Mouse (Mus musculus) intestine, postnatal 0 days (tissue): ENCODE results near the gene Pygl. TPM values are rescaled to one million over a fixed set of nuclear protein-coding genes. Genes with fewer than 3 reads are reported as not detected.

Experiments used
- ATAC-seq: fragments of 200-750 bp; cut with Nextera tagmentation; 2 replicates; pipeline ENCODE4 v1.8.0; 2017; ENCODE audit warnings: mild to moderate bottlenecking, moderate TSS enrichment, moderate library complexity
- H3K27ac ChIP-seq: fragments of 300-500 bp; sonication (generic); 2 replicates; pipeline ENCODE4 v1.5.1; 2014; ENCODE audit warnings: mild to moderate bottlenecking, low read depth, low read length, moderate library complexity
- H3K27me3 ChIP-seq: fragments of 300-500 bp; sonication (generic); replicated peaks from 2 replicates; pipeline ENCODE4 v1.6.1; 2014; ENCODE audit warnings: low read length, mixed read lengths; ENCODE audit not compliant: control insufficient read depth, insufficient read depth
- H3K36me3 ChIP-seq: fragments of 300-500 bp; sonication (generic); 2 replicates; pipeline ENCODE4 v1.6.1; 2014; ENCODE audit warnings: mild to moderate bottlenecking, moderate library complexity; ENCODE audit not compliant: control insufficient read depth, insufficient read depth
- H3K4me1 ChIP-seq: fragments of 300-500 bp; sonication (generic); replicated peaks from 2 replicates; pipeline ENCODE4 v1.6.1; 2014; ENCODE audit warnings: antibody characterized with exemption, low read length, mixed read lengths; ENCODE audit not compliant: control insufficient read depth, insufficient read depth
- H3K4me2 ChIP-seq: fragments of 300-500 bp; sonication (generic); replicated peaks from 2 replicates; pipeline ENCODE4 v1.6.1; 2014; ENCODE audit warnings: low read depth, mild to moderate bottlenecking, moderate library complexity
- H3K4me3 ChIP-seq: fragments of 300-500 bp; sonication (generic); 2 replicates; pipeline ENCODE4 v1.5.1; 2014; ENCODE audit warnings: low read depth, low read length
- H3K9ac ChIP-seq: fragments of 300-500 bp; sonication (generic); 2 replicates; pipeline ENCODE4 v1.6.1; 2014; ENCODE audit warnings: mild to moderate bottlenecking, low read depth, low read length
- H3K9me3 ChIP-seq: fragments of 300-500 bp; sonication (generic); 2 replicates; pipeline ENCODE4 v1.6.1; 2016; ENCODE audit warnings: mixed run types; ENCODE audit not compliant: control insufficient read depth
- CTCF ChIP-seq: sonication (generic); IDR thresholded peaks from 2 replicates; pipeline ENCODE4 v1.5.1; 2016; ENCODE audit warnings: low read depth, mild to moderate bottlenecking, control low read depth, antibody characterized with exemption, moderate library complexity
- WGBS: fragments of 180-500 bp; shearing (Covaris S2); extraction: QIAGEN DNeasy Blood & Tissue Kit; methylation state at CpG from one replicate; pipeline ENCODE4 v1.1.7; 2014; 5-methylcytosine and 5-hydroxymethylcytosine counted together
- polyA plus RNA-seq: library from polyadenylated mRNA; unstranded; fragments of >200 nt; fragmentation: Nextera tagmentation; extraction: Ambion mirVana; gene quantifications from 2 replicates; pipeline ENCODE4 v1.2.1, GENCODE M21; 2015

Gene Pygl
- polyA plus RNA-seq, 1 experiment from 2014 or later, result 8.1 TPM

- Histone ChIP-seq H3K27me3 (no peaks in the 10 kb centered on the region), H3K4me1 (no peaks in the 10 kb centered on the region), H3K27ac (no peak overlapping the region), H3K4me2 (no peak overlapping the region), H3K9ac (no peak overlapping the region), H3K36me3 (no peaks in the 10 kb centered on the region), H3K9me3 (no peaks in the 10 kb centered on the region), H3K4me3 (no peak overlapping the region)
- ATAC-seq, result no peak
- no peak for TF ChIP-seq CTCF
- WGBS, result 51% methylated on average over 8 of the region's 8 CpGs
Measured at GRCm38 (mm10) chr12:70266494-70266931, 35.2 kb upstream of the Pygl start.

- no peak for ATAC-seq
- Histone ChIP-seq H3K27ac (no peak overlapping the region), H3K36me3 (no peaks in the 10 kb centered on the region), H3K9me3 (no peaks in the 10 kb centered on the region), H3K9ac (no peak overlapping the region), H3K4me2 (no peak overlapping the region), H3K27me3 (no peaks in the 10 kb centered on the region), H3K4me3 (no peak overlapping the region), H3K4me1 (no peaks in the 10 kb centered on the region)
- TF ChIP-seq CTCF, result no peak
- WGBS, result 83% methylated on average over 7 of the region's 7 CpGs
Measured at GRCm38 (mm10) chr12:70263721-70264120, 32.4 kb upstream of the Pygl start.

GRCm38 (mm10) chr12:70262271-70262953, 31.1 kb upstream of the Pygl start:
- no peak for TF ChIP-seq CTCF
- no peak overlapping the region for H3K27ac ChIP-seq
- no peak overlapping the region for H3K4me3 ChIP-seq
- no peaks in the 10 kb centered on the region for H3K27me3 ChIP-seq
- no peak overlapping the region for H3K4me2 ChIP-seq
- ATAC-seq, result no peak
- no peaks in the 10 kb centered on the region for H3K4me1 ChIP-seq
- no peaks in the 10 kb centered on the region for H3K36me3 ChIP-seq
- no peaks in the 10 kb centered on the region for H3K9me3 ChIP-seq
- no peak overlapping the region for H3K9ac ChIP-seq
- 92% methylated on average over 17 of the region's 17 CpGs for WGBS

GRCm38 (mm10) chr12:70251210-70251884, 20.1 kb upstream of the Pygl start:
- Histone ChIP-seq H3K27me3 (no peaks in the 10 kb centered on the region), H3K4me1 (no peaks in the 10 kb centered on the region), H3K4me3 (no peak overlapping the region), H3K27ac (no peak overlapping the region), H3K9me3 (no peaks in the 10 kb centered on the region), H3K4me2 (no peak overlapping the region), H3K36me3 (no peaks in the 10 kb centered on the region), H3K9ac (no peak overlapping the region)
- 71% methylated on average over 15 of the region's 15 CpGs for WGBS
- no peak for ATAC-seq
- TF ChIP-seq CTCF, result no peak

GRCm38 (mm10) chr12:70249616-70250157, 18.4 kb upstream of the Pygl start:
- Histone ChIP-seq H3K4me2 (no peak overlapping the region), H3K27ac (no peak overlapping the region), H3K9ac (no peak overlapping the region), H3K4me1 (no peaks in the 10 kb centered on the region), H3K27me3 (no peaks in the 10 kb centered on the region), H3K9me3 (no peaks in the 10 kb centered on the region), H3K36me3 (no peaks in the 10 kb centered on the region), H3K4me3 (no peak overlapping the region)
- WGBS, result 90% methylated on average over 10 of the region's 10 CpGs
- TF ChIP-seq CTCF, result no peak
- no peak for ATAC-seq

- no peak overlapping the region for H3K9ac ChIP-seq
- no peaks in the 10 kb centered on the region for H3K36me3 ChIP-seq
- no peak overlapping the region for H3K4me2 ChIP-seq
- no peak overlapping the region for H3K27ac ChIP-seq
- H3K4me1 ChIP-seq, result no peaks in the 10 kb centered on the region
- WGBS, result 57% methylated on average over 15 of the region's 15 CpGs
- no peak for TF ChIP-seq CTCF
- no peaks in the 10 kb centered on the region for H3K9me3 ChIP-seq
- no peak overlapping the region for H3K4me3 ChIP-seq
- ATAC-seq, result no peak
- no peaks in the 10 kb centered on the region for H3K27me3 ChIP-seq
Measured at GRCm38 (mm10) chr12:70247683-70248474, 16.6 kb upstream of the Pygl start.
